Mouse (Mus musculus) cerebellum, postnatal 25 days (tissue): Measurements from ENCODE around the gene Ttc39b.

Source experiments
- DNase-seq, 2 experiments: peaks; one replicate each; pipeline ENCODE4 v3.0.0; 2021; ENCODE audit warnings: mixed read lengths in 2 of 2

Ttc39b gene

GRCm38 (mm10) chr4:83182178-83183068, 141.6 kb downstream of the Ttc39b start:
- no peak for DNase-seq

GRCm38 (mm10) chr4:83177471-83177870, 146.6 kb downstream of the Ttc39b start:
- peak in 1 of 2 experiments; percentile 1 for DNase-seq

GRCm38 (mm10) chr4:83174946-83175345, 149.1 kb downstream of the Ttc39b start:
- DNase-seq = peak in 1 of 2 experiments; percentile 3

- DNase-seq = peak in 1 of 2 experiments; percentile 3
These were observed 151.8 kb downstream of the Ttc39b start for GRCm38 (mm10) chr4:83172278-83172677.

- DNase-seq = no peak
These were observed 153.3 kb downstream of the Ttc39b start for GRCm38 (mm10) chr4:83170741-83171140.
